Mouse (Mus musculus) midbrain, embryonic 16.5 days (tissue): Measurements from ENCODE around the gene Tmem179. TPM values are rescaled to one million over a fixed set of nuclear protein-coding genes. Genes with fewer than 3 reads are reported as not detected.

Experiments
- ATAC-seq: fragments of 200-750 bp; cut with Nextera tagmentation; 2 replicates; pipeline ENCODE4 v1.8.0; 2017; ENCODE audit warnings: moderate TSS enrichment
- H3K27ac ChIP-seq: fragments of 300-500 bp; sonication (generic); 2 replicates; pipeline ENCODE4 v1.5.1; 2014; ENCODE audit warnings: mild to moderate bottlenecking, low read length, mixed read lengths
- H3K27me3 ChIP-seq: fragments of 300-500 bp; sonication (generic); 2 replicates; pipeline ENCODE4 v1.6.1; 2014; ENCODE audit warnings: low read depth, low read length, mixed read lengths; ENCODE audit not compliant: control insufficient read depth, insufficient read depth
- H3K36me3 ChIP-seq: fragments of 300-500 bp; sonication (generic); 2 replicates; pipeline ENCODE4 v1.6.1; 2014; ENCODE audit warnings: mild to moderate bottlenecking, low read length, moderate library complexity, mixed read lengths; ENCODE audit not compliant: control insufficient read depth, insufficient read depth
- H3K4me1 ChIP-seq: fragments of 300-500 bp; sonication (generic); 2 replicates; pipeline ENCODE4 v1.6.1; 2014; ENCODE audit warnings: mild to moderate bottlenecking, low read length, mixed read lengths; ENCODE audit not compliant: control insufficient read depth, insufficient read depth
- H3K4me2 ChIP-seq: fragments of 300-500 bp; sonication (generic); 2 replicates; pipeline ENCODE4 v1.6.1; 2014; ENCODE audit warnings: mild to moderate bottlenecking, low read length, mixed read lengths
- H3K4me3 ChIP-seq: fragments of 300-500 bp; sonication (generic); 2 replicates; pipeline ENCODE4 v1.5.1; 2014; ENCODE audit warnings: low read depth, mild to moderate bottlenecking, low read length, moderate library complexity, mixed read lengths
- H3K9ac ChIP-seq: fragments of 300-500 bp; sonication (generic); 2 replicates; pipeline ENCODE4 v1.6.1; 2014; ENCODE audit warnings: low read depth, low read length, mixed read lengths
- H3K9me3 ChIP-seq: fragments of 300-500 bp; sonication (generic); replicated peaks from 2 replicates; pipeline ENCODE4 v1.6.1; 2014; ENCODE audit warnings: mild to moderate bottlenecking, low read length, mixed read lengths; ENCODE audit not compliant: control insufficient read depth, poor library complexity, severe bottlenecking
- WGBS: fragments of 180-500 bp; shearing (Covaris S2); extraction: QIAGEN DNeasy Blood & Tissue Kit; methylation state at CpG from one replicate; pipeline ENCODE4 v1.1.7; 2014; 5-methylcytosine and 5-hydroxymethylcytosine counted together
- polyA plus RNA-seq: library from polyadenylated mRNA; unstranded; fragments of >200 nt; fragmentation: Nextera tagmentation; extraction: Ambion mirVana; gene quantifications from 2 replicates; pipeline ENCODE4 v1.2.1, GENCODE M21; 2015

Gene Tmem179
- polyA plus RNA-seq, 1 experiment from 2014 or later: 100 TPM

- Histone ChIP-seq H3K36me3 (no peaks in the 10 kb centered on the region), H3K4me3 (no peak overlapping the region), H3K4me1 (0 out of 2 replicates have a peak, but pooled peaks cover 5% of the 10 kb centered on the region), H3K27ac (no peak overlapping the region), H3K9me3 (no peaks in the 10 kb centered on the region), H3K4me2 (no peak overlapping the region), H3K9ac (no peak overlapping the region), H3K27me3 (no peaks in the 10 kb centered on the region; the same call in 1 of the 2 replicates)
- WGBS: 82% methylated on average over 3 of the region's 3 CpGs
- no peak for ATAC-seq
Measured at GRCm38 (mm10) chr12:112463750-112464444, 52.6 kb downstream of the Tmem179 start.

DNA sequence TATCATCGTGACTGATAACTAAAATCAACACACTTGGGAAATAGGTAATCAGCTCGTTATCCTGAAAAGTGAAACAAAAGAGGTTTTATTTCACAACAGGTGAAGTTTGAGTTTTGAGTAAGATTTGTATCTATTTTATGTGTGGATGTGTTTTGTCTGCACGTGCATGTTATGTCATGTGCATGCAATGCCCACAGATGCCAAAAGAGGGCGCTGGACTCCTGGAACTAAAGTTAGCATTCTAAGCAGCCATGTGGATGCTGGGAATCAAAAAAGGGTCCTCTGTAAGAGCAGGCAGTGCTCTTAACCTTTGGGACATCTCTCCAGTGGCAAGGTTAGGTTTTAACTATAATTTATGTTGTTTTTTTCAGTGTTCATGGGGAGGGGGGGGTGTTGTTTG, 53.3 kb downstream of the Tmem179 start:
- Histone ChIP-seq H3K9ac (no peak overlapping the region), H3K9me3 (no peaks in the 10 kb centered on the region), H3K4me3 (no peak overlapping the region), H3K4me2 (no peak overlapping the region), H3K4me1 (0 out of 2 replicates have a peak, but pooled peaks cover 5% of the 10 kb centered on the region), H3K36me3 (no peaks in the 10 kb centered on the region), H3K27ac (no peak overlapping the region), H3K27me3 (no peaks in the 10 kb centered on the region; the same call in 1 of the 2 replicates)
- 80% methylated on average over 4 of the region's 4 CpGs for WGBS
- ATAC-seq: no peak

DNA sequence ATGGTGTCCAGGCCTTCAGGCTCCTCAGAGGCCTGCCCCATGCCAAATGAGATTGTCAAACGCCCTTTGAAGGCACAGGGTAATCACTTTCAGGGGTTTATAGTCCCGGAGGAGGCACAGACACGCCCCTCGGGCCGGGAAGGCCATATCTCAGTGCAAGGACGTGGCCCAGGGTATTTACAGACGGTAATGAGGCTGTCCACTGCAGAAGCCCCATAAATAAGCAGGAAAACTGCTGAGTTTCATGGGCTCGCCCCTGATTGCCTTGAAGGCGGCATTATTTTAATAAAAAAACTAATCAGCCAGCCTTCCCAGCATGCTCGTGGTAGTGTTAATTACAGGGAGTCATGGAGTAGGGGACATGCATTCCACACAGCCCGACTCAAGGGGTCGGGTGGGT, 54.1 kb downstream of the Tmem179 start:
- H3K9me3 ChIP-seq: no peaks in the 10 kb centered on the region
- no peaks in the 10 kb centered on the region; the same call in 1 of the 2 replicates for H3K27me3 ChIP-seq
- H3K9ac ChIP-seq: no peak overlapping the region
- WGBS: 50% methylated on average over 12 of the region's 12 CpGs
- ATAC-seq: no peak
- H3K27ac ChIP-seq: no peak overlapping the region
- H3K4me2 ChIP-seq: no peak overlapping the region
- no peaks in the 10 kb centered on the region for H3K36me3 ChIP-seq
- H3K4me1 ChIP-seq: peaks cover 11% of the 10 kb centered on the region; the same call in 1 of the 2 replicates
- H3K4me3 ChIP-seq: no peak overlapping the region

- Histone ChIP-seq H3K4me2 (no peak overlapping the region), H3K27ac (no peak overlapping the region), H3K27me3 (no peaks in the 10 kb centered on the region), H3K4me1 (peaks cover 9% of the 10 kb centered on the region; the same call in 1 of the 2 replicates), H3K9me3 (no peaks in the 10 kb centered on the region), H3K4me3 (no peak overlapping the region), H3K9ac (no peak overlapping the region), H3K36me3 (no peaks in the 10 kb centered on the region)
- peak; percentile 69 for ATAC-seq
- WGBS: 11% methylated on average over 4 of the region's 4 CpGs
Measured at GRCm38 (mm10) chr12:112457839-112458238, 58.7 kb downstream of the Tmem179 start.

- 83% methylated on average over 6 of the region's 6 CpGs for WGBS
- no peak for ATAC-seq
- Histone ChIP-seq H3K36me3 (no peaks in the 10 kb centered on the region), H3K4me3 (no peak overlapping the region), H3K9me3 (no peaks in the 10 kb centered on the region), H3K27ac (no peak overlapping the region), H3K9ac (no peak overlapping the region), H3K4me1 (peaks cover 13% of the 10 kb centered on the region; the same call in 1 of the 2 replicates), H3K4me2 (no peak overlapping the region), H3K27me3 (no peaks in the 10 kb centered on the region)
Measured at GRCm38 (mm10) chr12:112456144-112456713, 60.3 kb downstream of the Tmem179 start.

DNA sequence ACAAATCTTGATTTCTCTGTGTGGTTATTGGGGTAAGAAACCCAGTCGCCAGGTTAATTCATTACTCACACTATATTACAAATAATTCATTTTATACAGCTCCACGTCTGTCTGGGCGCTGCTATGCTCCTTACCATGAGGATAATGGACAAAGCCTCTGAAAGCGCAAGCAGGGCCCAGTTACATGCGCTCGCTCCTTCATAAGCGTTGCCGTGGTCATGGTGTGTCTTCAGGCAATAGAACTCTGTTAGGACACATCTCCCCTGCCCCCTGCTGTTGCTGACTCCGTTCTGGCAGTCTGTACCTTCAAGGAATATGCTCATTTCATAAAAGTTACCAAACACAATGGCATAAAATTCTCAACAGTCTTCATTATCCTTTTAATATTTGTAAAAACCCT, 64.7 kb downstream of the Tmem179 start:
- Histone ChIP-seq H3K4me2 (no peak overlapping the region), H3K4me3 (no peak overlapping the region), H3K9ac (no peak overlapping the region), H3K9me3 (peaks cover 3% of the 10 kb centered on the region; the same call in 1 of the 2 replicates), H3K27me3 (no peaks in the 10 kb centered on the region), H3K27ac (peak overlapping the region; percentile 45; the same call in 1 of the 2 replicates), H3K4me1 (peaks cover 19% of the 10 kb centered on the region), H3K36me3 (no peaks in the 10 kb centered on the region)
- no peak for ATAC-seq
- WGBS: 58% methylated on average over 9 of the region's 9 CpGs

DNA sequence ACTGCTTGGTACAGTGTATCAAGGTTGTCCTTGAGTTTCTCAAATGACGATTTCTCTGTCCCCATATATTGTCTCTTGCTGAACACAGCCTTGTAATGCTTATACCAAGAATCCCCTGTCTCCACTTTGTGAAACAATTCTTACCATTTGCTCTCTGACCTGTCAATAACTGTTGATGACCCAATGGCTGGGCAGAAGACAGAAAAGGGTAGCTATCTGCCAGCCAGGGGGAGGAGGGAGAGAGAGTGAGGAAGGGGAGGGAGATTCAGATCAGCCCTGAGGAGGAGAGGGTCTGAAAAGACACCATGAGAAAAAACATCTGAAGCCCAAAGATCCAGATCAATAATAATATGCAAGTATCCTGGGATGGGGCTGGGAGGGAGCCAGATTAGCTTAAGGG, 65.2 kb downstream of the Tmem179 start:
- no peaks in the 10 kb centered on the region for H3K27me3 ChIP-seq
- ATAC-seq: 0 out of 2 replicates have a peak, but pooled peaks have one; percentile 47
- H3K36me3 ChIP-seq: no peaks in the 10 kb centered on the region
- WGBS: 71% methylated on average over 1 of the region's 1 CpGs
- H3K4me1 ChIP-seq: peaks cover 19% of the 10 kb centered on the region
- no peak overlapping the region for H3K4me2 ChIP-seq
- H3K9me3 ChIP-seq: peaks cover 7% of the 10 kb centered on the region; the same call in 1 of the 2 replicates
- H3K9ac ChIP-seq: no peak overlapping the region
- H3K27ac ChIP-seq: peak overlapping the region; percentile 45; the same call in 1 of the 2 replicates
- H3K4me3 ChIP-seq: no peak overlapping the region

DNA sequence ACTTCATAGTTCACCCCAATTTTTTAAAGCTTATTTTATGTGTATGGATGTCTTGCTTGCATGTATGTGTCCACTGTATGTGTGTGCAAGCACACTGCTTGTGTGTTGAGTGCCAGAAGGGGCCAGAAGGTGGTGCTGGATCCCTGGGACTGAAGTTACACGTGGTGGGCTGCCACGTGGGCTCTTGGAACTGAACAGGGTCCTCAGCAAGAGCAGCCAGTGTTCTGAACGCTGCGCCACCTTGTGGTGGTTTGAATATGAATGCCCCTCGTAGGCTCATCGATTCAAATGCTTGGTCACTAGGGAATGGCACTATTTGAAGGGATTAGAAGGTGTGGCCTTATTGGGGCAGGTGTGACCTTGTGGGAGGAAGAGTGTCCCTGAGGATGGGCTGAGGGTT, 65.7 kb downstream of the Tmem179 start:
- Histone ChIP-seq H3K4me2 (no peak overlapping the region), H3K9ac (no peak overlapping the region), H3K27me3 (no peaks in the 10 kb centered on the region), H3K36me3 (no peaks in the 10 kb centered on the region), H3K27ac (no peak overlapping the region), H3K4me1 (peaks cover 19% of the 10 kb centered on the region), H3K4me3 (no peak overlapping the region), H3K9me3 (peaks cover 7% of the 10 kb centered on the region; the same call in 1 of the 2 replicates)
- 0 out of 2 replicates have a peak, but pooled peaks have one; percentile 23 for ATAC-seq
- 23% methylated on average over 6 of the region's 6 CpGs for WGBS
